Mouse (Mus musculus): Measurements from ENCODE around the gene Gfod1. TPM values are rescaled to one million over a fixed set of nuclear protein-coding genes. Genes with fewer than 3 reads are reported as not detected.

Gene Gfod1
- total RNA-seq, 2 experiments from 2014 or later, result 118 to 134 TPM

- no peak overlapping the region for H3K4me3 ChIP-seq
- no peak for TF ChIP-seq CTCF (IDR thresholded peaks at IDR 0.05)
- no peak for DNase-seq (ENCODE audit: extremely low spot score in 1 of 2, low spot score in 2 of 2)
- peak overlapping the region; percentile 41; the same call in 1 of the 2 replicates for H3K27ac ChIP-seq
- intact Hi-C loops (cut with DNase I), result no loop called here
Observed at GRCm38 (mm10) chr13:43297526-43297925, 6.4 kb downstream of the Gfod1 start.

GRCm38 (mm10) chr13:43296140-43296805 lies 7.7 kb downstream of the Gfod1 start:
- TF ChIP-seq CTCF (IDR thresholded peaks at IDR 0.05), result no peak
- Histone ChIP-seq H3K4me3 (no peak overlapping the region), H3K27ac (peak overlapping the region; percentile 28; the same call in 1 of the 2 replicates)
- no peak for DNase-seq (ENCODE audit: extremely low spot score in 1 of 2, low spot score in 2 of 2)
- intact Hi-C loops (cut with DNase I), result no loop called here

DNA sequence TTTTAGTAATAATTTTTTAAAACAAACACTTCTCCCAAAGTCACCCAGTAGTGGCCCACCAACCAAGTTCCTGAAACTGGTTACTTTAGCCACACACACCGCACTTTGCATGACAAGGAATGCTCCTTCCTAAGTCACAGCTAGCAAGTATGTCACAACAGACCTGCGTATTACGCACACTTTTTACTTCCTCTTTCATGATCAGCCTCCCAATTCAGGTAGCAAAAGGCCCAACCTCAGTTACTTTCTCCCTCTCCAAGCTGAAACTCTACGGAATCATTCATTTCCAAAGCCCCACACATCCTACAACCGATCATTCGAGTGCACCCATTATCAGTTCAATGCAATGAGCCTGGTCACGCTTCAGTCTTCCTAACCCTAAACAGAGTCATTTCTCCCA lies 8.3 kb downstream of the Gfod1 start:
- no peak for DNase-seq (ENCODE audit: extremely low spot score in 1 of 2, low spot score in 2 of 2)
- Histone ChIP-seq H3K27ac (no peak overlapping the region), H3K4me3 (no peak overlapping the region)
- TF ChIP-seq CTCF (IDR thresholded peaks at IDR 0.05), result no peak
- intact Hi-C loops (cut with DNase I), result no loop called here

GRCm38 (mm10) chr13:43294957-43295590 lies 8.9 kb downstream of the Gfod1 start:
- intact Hi-C loops (cut with DNase I), result no loop called here
- Histone ChIP-seq H3K4me3 (no peak overlapping the region), H3K27ac (no peak overlapping the region)
- DNase-seq (ENCODE audit: extremely low spot score in 1 of 2, low spot score in 2 of 2), result no peak
- peak; percentile 20 for TF ChIP-seq CTCF (IDR thresholded peaks at IDR 0.05)

DNA sequence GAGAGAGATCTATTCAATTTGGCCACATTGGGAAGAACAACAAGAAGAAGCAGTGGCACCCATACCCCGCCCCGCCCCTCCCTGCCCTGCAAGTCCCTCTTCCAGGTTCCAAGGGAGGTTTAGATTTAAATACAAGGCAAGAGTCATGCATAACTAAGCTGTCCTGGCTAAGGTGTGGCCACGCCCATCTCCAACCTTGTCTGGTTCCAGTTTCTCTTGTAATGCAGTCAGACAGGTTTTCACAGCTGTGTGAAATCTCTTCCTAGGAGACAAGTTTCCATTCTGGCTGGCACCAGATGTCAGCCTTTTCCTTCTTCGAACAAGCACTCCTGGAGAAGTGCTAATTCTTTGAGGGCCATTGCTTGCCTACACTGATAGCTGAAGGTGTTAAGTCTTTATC lies 11.1 kb downstream of the Gfod1 start:
- no peak overlapping the region for H3K27ac ChIP-seq
- H3K4me3 ChIP-seq, result no peak overlapping the region
- no peak for TF ChIP-seq CTCF (IDR thresholded peaks at IDR 0.05)
- DNase-seq (ENCODE audit: extremely low spot score in 1 of 2, low spot score in 2 of 2), result no peak
- intact Hi-C loops (cut with DNase I), result no loop called here

DNA sequence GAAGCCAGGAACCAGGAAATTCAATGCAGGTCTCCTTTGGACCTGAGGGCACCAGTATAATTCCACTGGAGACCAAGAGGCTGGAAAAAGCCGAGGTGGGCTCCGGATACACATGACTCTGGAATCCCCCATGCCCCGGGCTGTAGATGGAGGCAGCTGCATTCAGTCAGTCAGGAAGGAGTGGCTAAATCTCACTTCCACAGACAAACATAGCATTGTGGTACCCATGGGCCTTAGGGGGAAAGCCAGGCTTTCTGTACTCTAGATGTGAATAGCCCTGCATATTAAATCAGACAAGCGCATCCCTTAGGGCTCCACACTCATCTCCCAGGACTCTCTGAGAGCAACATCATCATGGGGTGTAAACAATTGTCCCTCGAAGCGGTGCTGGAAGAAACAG lies 14.9 kb downstream of the Gfod1 start:
- TF ChIP-seq CTCF (IDR thresholded peaks at IDR 0.05), result no peak
- Histone ChIP-seq H3K4me3 (no peak overlapping the region), H3K27ac (peak overlapping the region; percentile 55; the same call in 1 of the 2 replicates)
- DNase-seq (ENCODE audit: extremely low spot score in 1 of 2, low spot score in 2 of 2), result no peak
- intact Hi-C loops (cut with DNase I), result no loop called here

DNA sequence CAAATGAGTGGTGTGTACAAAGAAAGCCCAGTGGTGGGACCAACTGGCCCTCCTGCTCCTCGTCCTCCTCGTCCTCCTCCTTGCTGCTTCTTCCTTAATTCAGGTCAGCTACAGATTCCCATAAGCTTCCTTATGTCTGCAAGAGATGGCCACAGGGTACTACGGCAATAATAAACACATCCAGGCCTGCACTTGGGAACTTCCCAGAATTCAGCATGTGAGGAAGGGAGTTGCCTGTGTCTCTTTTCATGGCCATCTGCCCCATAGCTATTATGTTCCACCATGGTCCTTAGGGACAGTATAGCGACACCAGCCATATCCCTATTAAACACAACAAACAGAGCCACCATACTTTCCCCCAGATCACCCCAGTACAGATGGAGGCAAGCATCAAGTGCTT lies 15.5 kb downstream of the Gfod1 start:
- no peak overlapping the region for H3K27ac ChIP-seq
- DNase-seq (ENCODE audit: extremely low spot score in 1 of 2, low spot score in 2 of 2), result no peak
- H3K4me3 ChIP-seq, result no peak overlapping the region
- intact Hi-C loops (cut with DNase I), result no loop called here
- TF ChIP-seq CTCF (IDR thresholded peaks at IDR 0.05), result no peak

- no peak overlapping the region for H3K27ac ChIP-seq
Observed at GRCm38 (mm10) chr13:43288026-43288425, 15.9 kb downstream of the Gfod1 start.

DNA sequence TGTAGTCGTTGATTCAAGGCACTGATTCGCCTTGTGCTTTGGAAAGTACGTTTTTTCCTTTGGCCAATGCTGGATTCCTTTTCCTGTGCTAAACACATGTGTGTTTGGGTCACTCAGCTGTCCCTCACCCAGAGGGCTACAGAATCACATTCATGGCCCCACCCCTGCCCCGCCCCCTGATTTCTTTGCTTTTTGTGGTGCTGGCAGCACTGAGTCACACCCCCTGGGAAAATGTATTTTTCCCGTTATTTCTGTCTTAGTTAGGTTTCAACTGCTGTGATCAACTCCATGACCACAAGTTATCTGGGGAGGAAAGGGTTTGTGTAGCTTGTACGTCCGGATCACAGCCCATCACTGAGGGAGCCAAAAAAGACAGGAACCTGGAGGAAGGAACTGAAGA lies 17.1 kb downstream of the Gfod1 start:
- H3K27ac ChIP-seq, result no peak overlapping the region
- TF ChIP-seq CTCF (IDR thresholded peaks at IDR 0.05), result no peak
- H3K4me3 ChIP-seq, result no peak overlapping the region
- DNase-seq (ENCODE audit: extremely low spot score in 1 of 2, low spot score in 2 of 2), result no peak
- intact Hi-C loops (cut with DNase I), result no loop called here

More at GRCm38 (mm10) chr13:43288026-43288425, 15.9 kb downstream of the Gfod1 start:
- no peak overlapping the region for H3K4me3 ChIP-seq
- TF ChIP-seq CTCF (IDR thresholded peaks at IDR 0.05), result no peak
- intact Hi-C loops (cut with DNase I), result no loop called here
- DNase-seq (ENCODE audit: extremely low spot score in 1 of 2, low spot score in 2 of 2), result no peak

GRCm38 (mm10) chr13:43284711-43285151 lies 19.2 kb downstream of the Gfod1 start:
- H3K27ac ChIP-seq, result peak overlapping the region; percentile 81
- no peak for DNase-seq (ENCODE audit: extremely low spot score in 1 of 2, low spot score in 2 of 2)

DNA sequence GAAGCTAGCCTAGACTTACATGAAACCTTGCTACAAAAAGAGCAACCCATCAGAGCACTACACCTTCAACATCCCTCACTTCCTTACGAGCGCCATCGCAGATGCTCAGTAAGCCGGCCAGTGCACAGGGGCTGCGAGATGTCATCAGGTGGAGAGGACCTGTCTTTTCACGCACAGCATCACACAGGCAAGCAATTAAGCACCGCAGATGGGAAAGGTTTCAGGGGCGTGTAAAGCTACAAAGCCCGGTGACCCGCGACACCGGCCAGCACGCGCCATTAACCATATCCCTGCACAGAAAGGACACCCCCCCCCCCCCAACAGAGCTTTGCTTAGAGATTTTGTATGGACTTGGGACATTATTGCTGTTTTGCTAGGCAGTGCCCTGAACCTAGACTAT lies 30.1 kb downstream of the Gfod1 start:
- intact Hi-C loops (cut with DNase I), result no loop called here
- H3K4me3 ChIP-seq, result no peak overlapping the region
- TF ChIP-seq CTCF (IDR thresholded peaks at IDR 0.05), result no peak
- DNase-seq (ENCODE audit: extremely low spot score in 1 of 2, low spot score in 2 of 2), result no peak
- H3K27ac ChIP-seq, result no peak overlapping the region

More at GRCm38 (mm10) chr13:43284711-43285151, 19.2 kb downstream of the Gfod1 start:
- H3K4me3 ChIP-seq, result no peak overlapping the region
- intact Hi-C loops (cut with DNase I), result no loop called here
- TF ChIP-seq CTCF (IDR thresholded peaks at IDR 0.05), result no peak

DNA sequence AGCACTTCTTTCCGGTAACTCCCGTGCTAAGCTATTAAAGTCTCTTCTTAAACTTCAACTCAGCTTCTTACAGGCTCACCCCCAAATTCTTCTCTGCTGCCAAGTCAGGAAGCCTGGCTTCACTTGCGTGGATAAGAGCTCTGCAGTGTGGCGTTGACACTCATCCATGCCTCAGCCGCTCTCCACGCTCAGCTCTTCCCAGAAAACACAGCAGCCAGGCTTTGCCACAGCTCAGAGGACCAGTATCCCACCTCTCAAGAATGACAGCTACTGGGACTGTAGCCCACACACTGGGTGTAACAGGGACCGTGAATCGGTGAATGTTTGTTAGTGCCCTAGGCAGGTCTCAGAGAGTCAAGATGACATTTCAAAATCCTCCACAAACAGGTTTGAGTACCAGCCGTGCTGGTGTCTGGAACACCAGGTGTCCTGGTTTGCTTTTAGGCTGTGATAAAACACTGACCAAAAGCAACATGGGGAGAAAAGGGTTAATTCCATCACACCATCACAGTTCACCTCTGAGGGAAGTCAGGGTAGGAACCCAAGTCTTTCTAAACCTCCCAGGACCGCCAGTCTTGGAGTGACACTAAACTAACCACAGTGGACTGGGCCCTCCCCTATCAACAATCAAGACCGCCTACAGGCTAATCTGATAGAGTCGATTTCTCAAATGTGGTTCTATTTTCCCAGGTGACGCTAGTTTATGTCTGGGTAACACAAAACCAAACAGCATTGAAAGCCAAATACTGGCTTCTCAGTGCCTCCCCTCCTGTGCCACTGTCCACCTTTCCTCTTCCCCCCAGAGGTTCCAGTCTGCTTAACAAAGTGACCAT lies 31.5 kb downstream of the Gfod1 start:
- Histone ChIP-seq H3K4me3 (no peak overlapping the region), H3K27ac (peak overlapping the region; percentile 87)
- intact Hi-C loops (cut with DNase I), result no loop called here
- no peak for TF ChIP-seq CTCF (IDR thresholded peaks at IDR 0.05)
- DNase-seq (ENCODE audit: extremely low spot score in 1 of 2, low spot score in 2 of 2), result no peak

Measured in left cerebral cortex, adult 2 months (tissue).